Mouse (Mus musculus): ENCODE measurements around the gene Ciart.
"Not testable (repeated sequence)": the region's sequence is repeated elsewhere in the genome, so short reads cannot be mapped to it uniquely, and the experiment has no call there.

Ciart gene

GRCm38 (mm10) chr3:95865050-95865449, 17.0 kb downstream of the Ciart start:
- no peak for DNase-seq (ENCODE audit: low spot score)

- no peak for DNase-seq (ENCODE audit: low spot score)
Measured at GRCm38 (mm10) chr3:95863578-95863977, 18.5 kb downstream of the Ciart start.

DNA sequence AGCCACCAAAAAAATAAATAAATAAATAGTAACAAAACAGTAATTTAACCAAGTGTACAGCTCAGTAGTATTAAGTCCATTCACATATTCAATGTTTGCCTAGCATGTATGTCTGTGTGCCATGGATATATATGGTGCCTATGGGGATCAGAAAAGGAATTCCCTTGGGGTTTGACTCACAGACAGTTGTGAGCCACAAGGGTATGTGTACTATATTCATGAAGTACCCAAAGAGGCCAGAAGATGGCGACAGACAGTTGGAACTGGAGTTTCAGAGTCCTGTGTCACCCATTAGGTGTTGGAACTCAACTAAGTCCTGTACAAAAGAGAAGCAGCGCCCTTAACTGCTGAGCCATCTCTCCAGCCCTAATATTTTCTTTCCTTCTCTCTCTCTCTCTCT, 20.3 kb downstream of the Ciart start:
- DNase-seq (ENCODE audit: low spot score): peak; percentile 91

- DNase-seq (ENCODE audit: low spot score): peak; percentile 8
Measured at GRCm38 (mm10) chr3:95861216-95861615, 20.8 kb downstream of the Ciart start.

GRCm38 (mm10) chr3:95860323-95860722, 21.7 kb downstream of the Ciart start:
- peak; percentile 26 for DNase-seq (ENCODE audit: low spot score)

DNA sequence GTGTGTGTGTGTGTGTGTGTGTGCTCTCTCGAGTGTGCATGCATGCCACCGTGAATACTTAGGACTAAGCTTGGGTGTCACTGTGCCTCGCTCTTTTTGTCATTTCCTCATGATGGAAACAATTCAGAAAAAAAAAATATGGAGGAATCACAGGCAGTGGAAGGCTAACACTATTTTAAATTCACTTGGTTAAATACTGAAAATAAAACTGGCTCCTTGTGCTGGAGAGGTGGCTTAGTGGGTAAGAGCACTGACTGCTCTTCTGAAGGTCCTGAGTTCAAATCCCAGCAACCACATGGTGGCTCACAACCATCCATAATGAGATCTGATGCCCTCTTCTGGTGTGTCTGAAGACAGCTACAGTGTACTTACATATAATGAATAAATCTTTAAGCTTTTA, 23.8 kb downstream of the Ciart start:
- DNase-seq (ENCODE audit: low spot score): not testable (repeated sequence)

GRCm38 (mm10) chr3:95857050-95857449, 25.0 kb downstream of the Ciart start:
- not testable (repeated sequence) for DNase-seq (ENCODE audit: low spot score)

DNA sequence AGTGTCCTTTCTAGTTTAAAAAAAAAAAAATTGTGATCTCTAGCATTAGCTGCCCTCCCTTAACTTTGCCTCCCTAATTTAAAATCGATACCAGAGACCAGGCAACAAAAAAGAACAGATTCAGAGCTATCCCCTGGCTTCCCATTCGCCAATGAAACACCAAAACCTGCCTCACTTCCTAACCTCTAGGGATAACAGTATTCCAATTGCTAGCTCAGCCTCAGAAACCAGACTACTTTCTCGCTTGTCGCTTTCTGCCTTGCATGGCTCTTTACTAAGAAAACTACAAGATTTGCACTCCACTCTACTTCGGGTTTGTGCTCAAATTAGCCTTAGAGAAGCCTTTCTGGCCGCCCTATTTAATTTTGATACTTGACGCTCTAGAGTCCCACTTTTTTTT, 25.9 kb downstream of the Ciart start:
- DNase-seq (ENCODE audit: low spot score): no peak

DNA sequence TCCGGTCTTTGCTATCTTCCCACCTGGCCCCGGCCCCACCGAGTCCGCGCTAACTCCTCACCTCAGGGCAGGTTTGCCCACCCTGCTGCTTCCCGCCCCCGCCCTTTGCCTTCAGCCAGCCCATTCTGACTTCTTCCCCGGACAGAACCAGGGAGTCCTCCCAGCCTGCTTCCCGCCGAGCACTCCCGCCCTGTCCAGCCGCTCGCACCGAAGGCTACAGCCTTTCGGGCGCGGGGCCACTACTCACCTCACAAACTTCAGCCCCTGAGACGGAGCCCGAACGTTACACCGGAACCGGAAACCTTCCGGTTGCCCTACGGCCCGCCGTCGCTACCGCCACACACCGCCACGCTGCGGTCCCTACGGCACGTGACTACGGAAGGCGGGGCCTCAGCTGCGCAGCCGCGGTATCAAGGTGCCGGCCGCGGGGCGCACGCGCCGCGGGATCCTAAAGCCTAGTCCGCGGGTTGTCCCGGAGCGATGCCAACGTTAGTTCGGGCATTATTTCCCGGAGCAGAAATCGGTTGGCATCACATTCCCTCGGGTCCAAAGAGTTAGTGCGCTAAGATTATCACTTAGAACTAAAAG, 26.5 kb downstream of the Ciart start, which contains the start of gene Prpf3:
TSS of gene Prpf3 (minus strand) at position 384 of the 588 bp plus-strand sequence.
- peak; percentile 96 for DNase-seq (ENCODE audit: low spot score)

GRCm38 (mm10) chr3:95851317-95851716, 30.7 kb downstream of the Ciart start:
- DNase-seq (ENCODE audit: low spot score): no peak

GRCm38 (mm10) chr3:95850611-95851010, 31.4 kb downstream of the Ciart start:
- DNase-seq (ENCODE audit: low spot score): no peak

GRCm38 (mm10) chr3:95842503-95843214, 39.4 kb downstream of the Ciart start:
- no peak for DNase-seq (ENCODE audit: low spot score)

- no peak for DNase-seq (ENCODE audit: low spot score)
Measured at GRCm38 (mm10) chr3:95839250-95839649, 42.8 kb downstream of the Ciart start.

DNA sequence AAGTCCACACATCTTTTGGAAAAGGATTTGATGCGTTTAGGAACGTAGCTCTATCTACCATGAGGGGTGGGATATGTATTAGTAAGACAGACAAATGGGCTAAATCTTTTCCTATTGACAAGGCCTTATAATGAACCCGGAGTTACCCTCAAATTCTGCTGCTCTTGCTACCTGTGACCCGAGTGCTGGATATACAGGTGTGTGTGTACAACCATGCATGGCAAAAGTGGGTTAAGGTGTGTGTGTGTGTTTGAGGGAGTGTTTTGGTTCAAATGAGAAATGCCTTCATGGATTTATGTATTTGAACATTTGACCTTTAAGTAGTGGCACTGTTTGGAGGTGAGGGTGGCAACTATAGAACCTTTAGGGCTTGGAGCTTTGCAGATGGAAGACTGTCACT, 53.0 kb downstream of the Ciart start:
- DNase-seq (ENCODE audit: low spot score): no peak
